Mouse (Mus musculus) limb, embryonic 14.5 days (tissue): ENCODE results near the gene Hmgcll1. TPM values are rescaled to one million over a fixed set of nuclear protein-coding genes. Genes with fewer than 3 reads are reported as not detected.
"Not testable (repeated sequence)": the region's sequence is repeated elsewhere in the genome, so short reads cannot be mapped to it uniquely, and the experiment has no call there.

Experiments
- ATAC-seq: fragments of 200-750 bp; cut with Nextera tagmentation; 2 replicates; pipeline ENCODE4 v1.8.0; 2017; ENCODE audit warnings: low read depth, moderate number of reproducible peaks, moderate TSS enrichment; ENCODE audit not compliant: low FRiP score
- DNase-seq: peaks from one replicate; pipeline ENCODE4 v3.0.0-alpha.2; 2015; ENCODE audit warnings: low spot score
- H3K27ac ChIP-seq: fragments of 300-500 bp; sonication (generic); replicated peaks from 2 replicates; pipeline ENCODE4 v1.5.1; 2014; ENCODE audit warnings: low read depth, mild to moderate bottlenecking, low read length, moderate library complexity, mixed read lengths
- H3K27me3 ChIP-seq: fragments of 300-500 bp; sonication (generic); 2 replicates; pipeline ENCODE4 v1.6.1; 2014; ENCODE audit warnings: low read length, mixed read lengths; ENCODE audit not compliant: control insufficient read depth, insufficient read depth
- H3K36me3 ChIP-seq: fragments of 300-500 bp; sonication (generic); 2 replicates; pipeline ENCODE4 v1.6.1; 2014; ENCODE audit warnings: mild to moderate bottlenecking, low read length, moderate library complexity, mixed read lengths; ENCODE audit not compliant: control insufficient read depth, insufficient read depth
- H3K4me1 ChIP-seq: fragments of 300-500 bp; sonication (generic); 2 replicates; pipeline ENCODE4 v1.6.1; 2014; ENCODE audit warnings: antibody characterized with exemption, low read length, mixed read lengths; ENCODE audit not compliant: control insufficient read depth, insufficient read depth
- H3K4me2 ChIP-seq: fragments of 300-500 bp; sonication (generic); replicated peaks from 2 replicates; pipeline ENCODE4 v1.6.1; 2014; ENCODE audit warnings: low read depth, mild to moderate bottlenecking, low read length, moderate library complexity; ENCODE audit not compliant: severe bottlenecking
- H3K4me3 ChIP-seq: fragments of 300-500 bp; sonication (generic); replicated peaks from 2 replicates; pipeline ENCODE4 v1.5.1; 2014; ENCODE audit warnings: low read length
- H3K9ac ChIP-seq: fragments of 300-500 bp; sonication (generic); 2 replicates; pipeline ENCODE4 v1.6.1; 2014; ENCODE audit warnings: mild to moderate bottlenecking, low read depth, low read length, moderate library complexity; ENCODE audit not compliant: severe bottlenecking
- H3K9me3 ChIP-seq: fragments of 300-500 bp; sonication (generic); 2 replicates; pipeline ENCODE4 v1.6.1; 2016; ENCODE audit warnings: low read length; ENCODE audit not compliant: control insufficient read depth
- POLR2A ChIP-seq: fragments of 200-500 bp; IDR thresholded peaks from 2 replicates; pipeline ENCODE4 v1.8.0; 2012; ENCODE audit warnings: inconsistent platforms, mild to moderate bottlenecking, moderate library complexity, borderline replicate concordance; ENCODE audit not compliant: insufficient read depth, insufficient read length; ENCODE audit errors: extremely low read depth
- WGBS: fragments of 180-500 bp; shearing (Covaris S2); extraction: QIAGEN DNeasy Blood & Tissue Kit; methylation state at CpG from one replicate; pipeline ENCODE4 v1.1.7; 2014; 5-methylcytosine and 5-hydroxymethylcytosine counted together
- polyA plus RNA-seq, 2 experiments: library from polyadenylated mRNA; depleted of rRNA in 1 of 2; stranded (reverse) in 1 of 2; unstranded in 1 of 2; fragments of >200 nt; fragmentation: Nextera tagmentation in 1 of 2; extraction: Ambion mirVana in 1 of 2; gene quantifications; 2 replicates each; pipeline versions ENCODE4 v1.2.1 to v1.2.3; 2012 to 2014

Hmgcll1 gene
- polyA plus RNA-seq, 2 experiments = 2.8 to 3.3 TPM

- Histone ChIP-seq H3K9me3 (no peaks in the 10 kb centered on the region), H3K4me3 (no peak overlapping the region), H3K4me1 (peaks cover 4% of the 10 kb centered on the region; the same call in 1 of the 2 replicates), H3K27ac (no peak overlapping the region), H3K36me3 (no peaks in the 10 kb centered on the region), H3K4me2 (no peak overlapping the region), H3K9ac (no peak overlapping the region), H3K27me3 (no peaks in the 10 kb centered on the region)
- 92% methylated on average over 5 of the region's 5 CpGs for WGBS
- no peak for DNase-seq
- no peak for TF ChIP-seq POLR2A
- ATAC-seq = no peak
Measured at GRCm38 (mm10) chr9:76104846-76105245, 90.2 kb downstream of the Hmgcll1 start.

GRCm38 (mm10) chr9:76122888-76123287, 108.2 kb downstream of the Hmgcll1 start:
- H3K4me1 ChIP-seq, H3K36me3 ChIP-seq, H3K27ac ChIP-seq, H3K4me3 ChIP-seq, H3K9me3 ChIP-seq, H3K27me3 ChIP-seq, ATAC-seq, H3K4me2 ChIP-seq, H3K9ac ChIP-seq: not testable (repeated sequence)
- DNase-seq = peak; percentile 74
- WGBS = 0% methylated on average over 2 of the region's 2 CpGs

- Histone ChIP-seq H3K4me1 (no peaks in the 10 kb centered on the region), H3K27ac (no peak overlapping the region), H3K27me3 (no peaks in the 10 kb centered on the region), H3K9ac (no peak overlapping the region), H3K4me3 (no peak overlapping the region), H3K4me2 (no peak overlapping the region), H3K36me3 (no peaks in the 10 kb centered on the region), H3K9me3 (no peaks in the 10 kb centered on the region)
- no peak for ATAC-seq
- 69% methylated on average over 4 of the region's 4 CpGs for WGBS
- no peak for DNase-seq
- TF ChIP-seq POLR2A = no peak
Measured at GRCm38 (mm10) chr9:76124249-76124648, 109.6 kb downstream of the Hmgcll1 start.

DNA sequence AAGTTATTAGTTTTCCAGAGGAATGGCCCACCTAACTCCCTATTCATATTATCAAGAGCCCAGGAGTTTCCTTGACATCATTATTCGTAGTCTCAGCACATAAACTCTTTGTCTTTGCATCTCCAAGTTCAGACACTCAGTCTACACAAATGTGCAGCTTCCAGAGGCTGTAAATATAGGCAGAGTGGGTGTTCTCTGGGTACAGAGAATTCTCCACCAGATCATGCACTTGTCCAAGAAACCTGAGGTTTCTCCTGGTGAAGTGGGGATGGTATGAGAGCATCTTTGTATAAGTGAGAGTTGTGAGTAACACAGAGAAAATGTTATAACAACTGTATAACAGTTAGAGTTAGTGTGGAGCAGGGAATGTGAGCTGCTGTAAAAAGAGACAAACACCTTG, 114.7 kb downstream of the Hmgcll1 start:
- no peaks in the 10 kb centered on the region for H3K36me3 ChIP-seq
- no peaks in the 10 kb centered on the region for H3K9me3 ChIP-seq
- no peak for DNase-seq
- H3K4me3 ChIP-seq = no peak overlapping the region
- H3K4me1 ChIP-seq = no peaks in the 10 kb centered on the region
- no peaks in the 10 kb centered on the region for H3K27me3 ChIP-seq
- no peak overlapping the region for H3K4me2 ChIP-seq
- no peak for ATAC-seq
- TF ChIP-seq POLR2A = no peak
- no peak overlapping the region for H3K27ac ChIP-seq
- H3K9ac ChIP-seq = no peak overlapping the region
- 48% methylated on average over 1 of the region's 1 CpGs for WGBS

GRCm38 (mm10) chr9:76134042-76134441, 119.4 kb downstream of the Hmgcll1 start:
- H3K4me1 ChIP-seq = 0 out of 2 replicates have a peak, but pooled peaks cover 6% of the 10 kb centered on the region
- H3K27ac ChIP-seq = no peak overlapping the region
- H3K27me3 ChIP-seq = no peaks in the 10 kb centered on the region
- 34% methylated on average over 6 of the region's 6 CpGs for WGBS
- DNase-seq = peak; percentile 42
- H3K9ac ChIP-seq = no peak overlapping the region
- H3K9me3 ChIP-seq = no peaks in the 10 kb centered on the region
- no peaks in the 10 kb centered on the region for H3K36me3 ChIP-seq
- peak; percentile 79 for ATAC-seq
- no peak overlapping the region for H3K4me3 ChIP-seq
- no peak for TF ChIP-seq POLR2A
- H3K4me2 ChIP-seq = no peak overlapping the region

DNA sequence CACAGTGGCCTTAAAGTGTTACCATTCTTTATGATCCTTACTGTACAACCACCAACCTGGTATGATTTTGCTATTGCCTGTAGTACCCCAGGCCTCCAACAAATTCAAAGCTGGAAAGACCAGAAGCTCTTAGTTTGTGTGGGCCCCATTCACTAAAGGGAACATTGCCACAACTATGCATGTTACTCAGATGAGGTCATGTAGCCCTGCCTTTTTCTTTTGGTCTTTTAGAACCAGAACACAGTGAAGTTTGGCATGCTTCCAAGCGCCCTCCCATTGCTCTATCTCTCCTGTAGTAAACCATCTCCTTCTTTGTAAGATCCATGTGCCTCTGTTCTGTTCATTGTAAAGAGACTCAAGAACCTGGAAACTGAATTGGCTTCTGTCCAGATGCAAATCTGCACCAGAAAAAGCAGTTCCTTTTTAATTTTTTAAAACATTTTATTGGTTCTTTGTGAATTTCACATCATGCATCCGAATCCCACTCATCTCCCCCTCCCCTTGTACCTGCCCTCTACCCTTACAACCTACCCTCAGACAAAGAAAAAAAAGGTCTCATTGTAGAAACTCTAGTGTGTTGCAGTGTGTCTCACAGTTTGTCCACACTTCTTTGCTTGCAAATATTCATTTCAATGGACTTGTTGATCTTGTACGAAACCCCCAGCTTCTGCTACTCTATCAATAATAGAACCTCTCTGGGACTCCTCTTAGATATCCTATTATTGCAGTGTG, 123.9 kb downstream of the Hmgcll1 start:
- peak; percentile 86 for DNase-seq
- Histone ChIP-seq H3K9ac (no peak overlapping the region), H3K36me3 (no peaks in the 10 kb centered on the region), H3K27ac (no peak overlapping the region), H3K4me3 (no peak overlapping the region), H3K9me3 (no peaks in the 10 kb centered on the region), H3K4me1 (0 out of 2 replicates have a peak, but pooled peaks cover 6% of the 10 kb centered on the region), H3K27me3 (no peaks in the 10 kb centered on the region), H3K4me2 (no peak overlapping the region)
- 68% methylated on average over 3 of the region's 3 CpGs for WGBS
- ATAC-seq = peak; percentile 41; the same call in 1 of the 2 replicates
- no peak for TF ChIP-seq POLR2A
